Mouse (Mus musculus) intestine, postnatal 0 days (tissue): ENCODE measurements around the gene Slx4. TPM values are rescaled to one million over a fixed set of nuclear protein-coding genes. Genes with fewer than 3 reads are reported as not detected.

Experiments
- ATAC-seq: fragments of 200-750 bp; cut with Nextera tagmentation; 2 replicates; pipeline ENCODE4 v1.8.0; 2017; ENCODE audit warnings: mild to moderate bottlenecking, moderate TSS enrichment, moderate library complexity
- H3K27ac ChIP-seq: fragments of 300-500 bp; sonication (generic); 2 replicates; pipeline ENCODE4 v1.5.1; 2014; ENCODE audit warnings: mild to moderate bottlenecking, low read depth, low read length, moderate library complexity
- H3K27me3 ChIP-seq: fragments of 300-500 bp; sonication (generic); replicated peaks from 2 replicates; pipeline ENCODE4 v1.6.1; 2014; ENCODE audit warnings: low read length, mixed read lengths; ENCODE audit not compliant: control insufficient read depth, insufficient read depth
- H3K36me3 ChIP-seq: fragments of 300-500 bp; sonication (generic); 2 replicates; pipeline ENCODE4 v1.6.1; 2014; ENCODE audit warnings: mild to moderate bottlenecking, moderate library complexity; ENCODE audit not compliant: control insufficient read depth, insufficient read depth
- H3K4me1 ChIP-seq: fragments of 300-500 bp; sonication (generic); replicated peaks from 2 replicates; pipeline ENCODE4 v1.6.1; 2014; ENCODE audit warnings: antibody characterized with exemption, low read length, mixed read lengths; ENCODE audit not compliant: control insufficient read depth, insufficient read depth
- H3K4me2 ChIP-seq: fragments of 300-500 bp; sonication (generic); replicated peaks from 2 replicates; pipeline ENCODE4 v1.6.1; 2014; ENCODE audit warnings: low read depth, mild to moderate bottlenecking, moderate library complexity
- H3K4me3 ChIP-seq: fragments of 300-500 bp; sonication (generic); 2 replicates; pipeline ENCODE4 v1.5.1; 2014; ENCODE audit warnings: low read depth, low read length
- H3K9ac ChIP-seq: fragments of 300-500 bp; sonication (generic); 2 replicates; pipeline ENCODE4 v1.6.1; 2014; ENCODE audit warnings: mild to moderate bottlenecking, low read depth, low read length
- H3K9me3 ChIP-seq: fragments of 300-500 bp; sonication (generic); 2 replicates; pipeline ENCODE4 v1.6.1; 2016; ENCODE audit warnings: mixed run types; ENCODE audit not compliant: control insufficient read depth
- CTCF ChIP-seq: sonication (generic); IDR thresholded peaks from 2 replicates; pipeline ENCODE4 v1.5.1; 2016; ENCODE audit warnings: low read depth, mild to moderate bottlenecking, control low read depth, antibody characterized with exemption, moderate library complexity
- WGBS: fragments of 180-500 bp; shearing (Covaris S2); extraction: QIAGEN DNeasy Blood & Tissue Kit; methylation state at CpG from one replicate; pipeline ENCODE4 v1.1.7; 2014; 5-methylcytosine and 5-hydroxymethylcytosine counted together
- polyA plus RNA-seq: library from polyadenylated mRNA; unstranded; fragments of >200 nt; fragmentation: Nextera tagmentation; extraction: Ambion mirVana; gene quantifications from 2 replicates; pipeline ENCODE4 v1.2.1, GENCODE M21; 2015

Slx4 gene
- polyA plus RNA-seq, 1 experiment from 2014 or later: 5.6 TPM

DNA sequence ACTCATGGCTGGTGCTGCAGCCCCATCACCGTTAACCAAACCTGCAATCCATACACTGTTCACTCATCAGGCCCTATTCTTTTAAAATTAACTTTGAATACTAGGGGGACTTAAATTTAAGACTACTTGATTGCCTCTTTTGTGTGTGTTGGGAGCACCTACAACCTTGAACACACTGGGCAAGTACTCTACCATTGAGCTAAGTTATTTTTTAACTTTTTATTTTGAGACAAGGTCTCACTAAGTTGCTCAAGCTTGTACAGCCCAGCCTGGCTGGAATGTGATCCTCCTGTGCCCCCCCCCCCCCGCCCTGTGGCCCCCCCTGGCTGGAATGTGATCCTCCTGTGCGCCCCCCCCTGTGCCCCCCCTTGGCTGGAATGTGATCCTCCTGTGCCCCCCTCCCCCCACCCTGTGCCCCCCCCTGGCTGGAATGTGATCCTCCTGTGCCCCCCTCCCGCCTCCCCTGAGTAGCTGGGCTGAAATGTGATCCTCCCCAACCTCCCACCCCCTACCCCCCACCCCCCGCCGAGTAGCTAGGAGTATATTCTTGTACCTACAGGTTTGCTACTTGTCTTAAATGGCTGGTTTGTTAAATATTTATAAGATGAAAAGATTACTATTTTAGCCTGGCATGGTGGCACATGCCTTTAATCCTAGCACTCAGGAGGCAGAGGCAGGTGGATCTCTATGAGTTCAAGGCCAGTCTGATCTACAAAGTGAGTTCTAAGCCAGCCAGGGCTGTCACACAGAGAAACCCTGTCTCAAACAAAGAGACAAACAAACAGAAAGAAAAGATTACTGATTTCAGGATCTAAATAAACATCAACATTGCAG lies 28.1 kb upstream of the Slx4 start:
- no peaks in the 10 kb centered on the region for H3K9me3 ChIP-seq
- H3K4me1 ChIP-seq: no peaks in the 10 kb centered on the region
- H3K4me3 ChIP-seq: no peak overlapping the region
- no peak for TF ChIP-seq CTCF
- WGBS: 63% methylated on average over 4 of the region's 6 CpGs
- ATAC-seq: no peak
- H3K36me3 ChIP-seq: 0 out of 2 replicates have a peak, but pooled peaks cover under 1% of the 10 kb centered on the region
- H3K27ac ChIP-seq: no peak overlapping the region
- H3K4me2 ChIP-seq: no peak overlapping the region
- no peak overlapping the region for H3K9ac ChIP-seq
- no peaks in the 10 kb centered on the region for H3K27me3 ChIP-seq

DNA sequence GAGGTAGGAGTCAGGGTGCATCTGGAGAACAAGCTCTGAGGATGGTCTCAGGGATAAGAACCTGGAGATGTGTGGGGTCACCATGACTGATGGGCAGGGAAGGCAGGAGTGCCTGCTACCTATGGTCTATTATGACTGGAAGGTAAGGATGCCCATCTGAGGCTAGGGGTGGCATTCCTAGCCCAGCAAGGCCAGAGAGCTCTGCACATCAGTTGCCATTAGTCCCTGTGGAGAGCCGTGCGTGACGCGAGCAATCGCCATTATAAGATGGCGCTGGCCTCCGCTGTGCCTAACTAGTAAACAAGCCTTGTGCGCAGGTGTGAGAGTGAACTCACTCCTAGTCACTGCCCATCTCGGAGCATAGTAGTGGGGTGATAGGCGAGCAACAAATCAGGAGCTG lies 26.9 kb upstream of the Slx4 start:
- Histone ChIP-seq H3K27ac (no peak overlapping the region), H3K27me3 (no peaks in the 10 kb centered on the region), H3K9ac (no peak overlapping the region), H3K4me2 (no peak overlapping the region), H3K4me3 (no peak overlapping the region), H3K9me3 (no peaks in the 10 kb centered on the region), H3K36me3 (no peaks in the 10 kb centered on the region), H3K4me1 (no peaks in the 10 kb centered on the region)
- no peak for TF ChIP-seq CTCF
- ATAC-seq: no peak
- 93% methylated on average over 10 of the region's 10 CpGs for WGBS

DNA sequence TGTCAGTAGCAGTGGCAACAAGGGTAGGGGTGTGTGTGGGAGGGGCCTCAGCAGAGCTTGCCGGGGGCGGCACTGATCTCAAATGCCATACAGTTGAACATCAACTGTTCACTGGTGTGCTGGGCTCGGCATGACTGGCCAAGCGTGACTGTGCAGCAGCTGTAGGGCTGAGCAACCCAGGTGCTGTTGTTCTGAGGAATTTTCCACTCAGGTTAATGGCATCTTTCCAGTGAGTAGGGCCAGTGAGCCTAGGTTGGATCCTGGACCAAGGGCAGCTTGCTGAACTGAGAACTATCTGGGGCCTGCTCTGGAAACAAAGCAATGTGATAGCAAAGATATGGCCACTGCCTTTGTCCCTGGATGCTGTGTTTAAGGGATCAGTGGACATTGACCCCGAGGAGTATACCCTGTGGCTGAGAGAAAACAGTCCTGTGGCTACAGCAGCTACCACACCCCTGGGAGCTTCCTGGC lies 25.8 kb upstream of the Slx4 start:
- 70% methylated on average over 5 of the region's 5 CpGs for WGBS
- no peak overlapping the region for H3K9ac ChIP-seq
- ATAC-seq: peak; percentile 35; the same call in 1 of the 2 replicates
- H3K4me3 ChIP-seq: no peak overlapping the region
- no peak overlapping the region; the same call in 1 of the 2 replicates for H3K27ac ChIP-seq
- H3K4me1 ChIP-seq: no peaks in the 10 kb centered on the region
- H3K4me2 ChIP-seq: no peak overlapping the region
- H3K36me3 ChIP-seq: no peaks in the 10 kb centered on the region
- TF ChIP-seq CTCF: no peak
- no peaks in the 10 kb centered on the region for H3K9me3 ChIP-seq
- H3K27me3 ChIP-seq: no peaks in the 10 kb centered on the region

DNA sequence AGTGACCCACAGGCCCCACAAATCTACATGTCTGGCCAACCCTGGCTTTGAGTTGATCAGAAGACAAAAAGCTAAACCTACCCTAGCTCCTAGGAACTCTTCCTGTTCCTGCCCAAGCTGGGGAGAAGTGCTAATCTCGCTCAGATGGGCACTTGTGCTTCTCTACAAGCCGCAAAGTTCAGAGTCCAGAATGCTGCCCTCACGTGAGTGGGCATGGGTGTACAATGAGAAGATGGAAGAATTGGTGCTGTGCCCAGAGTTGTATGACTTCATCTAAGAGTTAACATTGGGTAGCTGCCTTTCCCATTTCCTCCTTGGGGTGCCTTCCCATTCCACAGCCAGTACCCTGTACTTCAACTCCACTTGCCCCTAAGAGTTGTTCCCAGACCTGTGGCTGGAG lies 23.6 kb upstream of the Slx4 start:
- H3K4me2 ChIP-seq: no peak overlapping the region
- H3K9me3 ChIP-seq: no peaks in the 10 kb centered on the region
- no peak for TF ChIP-seq CTCF
- 61% methylated on average over 3 of the region's 3 CpGs for WGBS
- no peak overlapping the region for H3K27ac ChIP-seq
- no peaks in the 10 kb centered on the region for H3K4me1 ChIP-seq
- H3K27me3 ChIP-seq: no peaks in the 10 kb centered on the region
- H3K36me3 ChIP-seq: no peaks in the 10 kb centered on the region
- no peak overlapping the region for H3K9ac ChIP-seq
- H3K4me3 ChIP-seq: no peak overlapping the region
- ATAC-seq: no peak

DNA sequence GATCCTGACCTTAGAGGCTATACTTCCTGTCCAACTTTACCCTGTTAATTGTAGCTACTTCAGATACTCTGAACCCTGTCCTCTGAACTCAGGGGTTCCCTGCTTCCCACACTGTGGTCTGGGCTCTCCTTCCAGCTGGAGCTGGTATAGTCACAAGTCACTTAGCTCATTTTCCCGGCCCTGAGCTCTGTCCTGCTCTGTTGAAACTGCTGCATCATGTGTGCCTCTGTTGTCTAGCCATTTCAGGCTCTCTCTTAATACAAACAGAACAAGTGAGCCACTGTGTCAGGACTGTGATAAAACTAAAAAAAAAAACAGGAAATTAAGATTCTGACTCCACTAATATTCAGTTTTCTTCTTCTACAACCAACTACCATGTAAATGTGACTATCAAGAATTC lies 23.1 kb upstream of the Slx4 start:
- WGBS: 21% methylated on average over 1 of the region's 1 CpGs
- no peaks in the 10 kb centered on the region for H3K4me1 ChIP-seq
- peak; percentile 59; the same call in 1 of the 2 replicates for ATAC-seq
- no peak overlapping the region for H3K4me2 ChIP-seq
- H3K9me3 ChIP-seq: no peaks in the 10 kb centered on the region
- no peaks in the 10 kb centered on the region for H3K27me3 ChIP-seq
- no peaks in the 10 kb centered on the region for H3K36me3 ChIP-seq
- H3K4me3 ChIP-seq: no peak overlapping the region
- no peak for TF ChIP-seq CTCF
- H3K9ac ChIP-seq: no peak overlapping the region
- H3K27ac ChIP-seq: no peak overlapping the region

DNA sequence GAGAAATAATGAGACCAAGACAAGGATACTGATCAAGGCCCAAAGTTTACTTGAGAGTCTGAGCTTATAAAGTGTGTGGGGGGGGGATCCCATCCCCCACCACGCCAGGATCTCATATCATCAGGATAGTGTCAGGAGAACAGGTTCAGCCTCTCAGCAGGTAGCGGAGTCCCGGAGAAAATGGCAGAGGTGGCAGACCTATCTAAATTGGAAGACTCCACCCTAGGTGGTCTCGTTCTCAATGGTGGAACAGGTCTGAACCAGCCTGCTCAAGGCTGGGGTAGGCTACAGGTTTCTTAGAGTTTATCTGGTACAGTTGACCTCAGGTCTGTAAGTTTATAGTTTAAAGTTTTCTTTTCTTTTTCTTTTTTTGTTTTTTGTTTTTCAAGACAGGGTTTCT lies 19.1 kb upstream of the Slx4 start:
- no peak overlapping the region for H3K4me2 ChIP-seq
- H3K9ac ChIP-seq: no peak overlapping the region
- H3K4me3 ChIP-seq: no peak overlapping the region
- no peaks in the 10 kb centered on the region for H3K36me3 ChIP-seq
- no peak for ATAC-seq
- H3K4me1 ChIP-seq: no peaks in the 10 kb centered on the region
- no peaks in the 10 kb centered on the region for H3K9me3 ChIP-seq
- TF ChIP-seq CTCF: no peak
- H3K27ac ChIP-seq: no peak overlapping the region
- no peaks in the 10 kb centered on the region for H3K27me3 ChIP-seq
- WGBS: 76% methylated on average over 4 of the region's 4 CpGs
